Mouse (Mus musculus) MEL (cell line): ENCODE measurements around the gene Spaca6.

Experiments used
- BHLHE40 ChIP-seq: IDR thresholded peaks from 2 replicates; pipeline ENCODE4 v1.6.1; 2012; ENCODE audit warnings: low read depth, mild to moderate bottlenecking, inconsistent platforms, low read length, improper control_type of control experiment, borderline replicate concordance
- CTCF ChIP-seq, 3 experiments: IDR thresholded peaks in 2 of 3; conservative IDR thresholded peaks in 1 of 3; 2 replicates each; pipeline ENCODE4 v1.5.1; 2011 to 2012; ENCODE audit warnings: low read length in 3 of 3, low read depth in 2 of 3, mild to moderate bottlenecking in 2 of 3, improper control_type of control experiment in 1 of 3, inconsistent platforms in 1 of 3, mixed read lengths in 1 of 3, moderate library complexity in 1 of 3; ENCODE audit not compliant: control insufficient read depth in 1 of 3, insufficient read depth in 1 of 3, poor library complexity in 1 of 3, severe bottlenecking in 1 of 3
- EP300 ChIP-seq, 2 experiments: IDR thresholded peaks; 2 replicates each; pipeline ENCODE4 v1.6.1; 2011; ENCODE audit warnings: improper control_type of control experiment in 2 of 2, low read length in 2 of 2, low read depth in 1 of 2, mild to moderate bottlenecking in 1 of 2
- HCFC1 ChIP-seq: IDR thresholded peaks from 2 replicates; pipeline ENCODE4 v1.6.1; 2012; ENCODE audit warnings: low read depth, mild to moderate bottlenecking, inconsistent platforms, low read length, improper control_type of control experiment, moderate library complexity
- MAX ChIP-seq: IDR thresholded peaks from 2 replicates; pipeline ENCODE4 v1.6.1; 2011; ENCODE audit warnings: low read length, improper control_type of control experiment
- NRF1 ChIP-seq: IDR thresholded peaks from 2 replicates; pipeline ENCODE4 v1.6.1; 2014; ENCODE audit warnings: low read depth, mild to moderate bottlenecking, inconsistent platforms, low read length, improper control_type of control experiment, moderate library complexity; ENCODE audit not compliant: poor library complexity, insufficient read depth, severe bottlenecking
- RAD21 ChIP-seq: IDR thresholded peaks from 2 replicates; pipeline ENCODE4 v1.6.1; 2011; ENCODE audit warnings: mild to moderate bottlenecking, low read depth, low read length, improper control_type of control experiment
- TAL1 ChIP-seq: IDR thresholded peaks from 2 replicates; pipeline ENCODE4 v1.6.1; 2012; ENCODE audit warnings: mild to moderate bottlenecking, inconsistent platforms, low read length, moderate library complexity, mixed read lengths
- USF1 ChIP-seq: IDR thresholded peaks from 2 replicates; pipeline ENCODE4 v1.6.1; 2014; ENCODE audit warnings: low read depth, mild to moderate bottlenecking, inconsistent platforms, low read length, improper control_type of control experiment, moderate library complexity
- ZNF384 ChIP-seq: IDR thresholded peaks from 2 replicates; pipeline ENCODE4 v1.6.1; 2012; ENCODE audit warnings: low read depth, mild to moderate bottlenecking, inconsistent platforms, low read length, improper control_type of control experiment

DNA sequence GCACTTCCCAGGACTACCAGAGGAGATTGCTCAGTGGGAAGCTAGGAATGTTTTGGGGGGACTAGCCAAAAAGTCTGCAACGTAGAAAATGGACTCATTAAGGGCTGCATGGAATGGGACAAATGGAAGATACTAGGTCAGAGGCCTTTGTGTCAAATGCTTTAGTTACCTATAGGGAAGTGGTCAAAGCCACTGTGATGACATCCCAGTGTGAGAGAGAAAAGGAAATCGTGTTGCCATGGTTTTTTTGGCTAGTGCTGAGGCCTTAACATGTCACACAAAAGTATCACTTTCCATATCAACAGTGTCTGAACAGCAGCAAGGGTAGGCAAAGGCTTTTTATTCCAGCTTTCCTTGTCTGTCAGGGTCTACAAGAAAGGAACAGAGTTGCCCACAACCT is 38.2 kb downstream of the Spaca6 start:
- TF ChIP-seq CTCF (IDR thresholded peaks at IDR 0.05 in 2 of 3, conservative IDR thresholded peaks at IDR 0.05 in 1 of 3; ENCODE audit: control insufficient read depth in 1 of 3, insufficient read depth in 1 of 3, low read depth in 2 of 3, low read length in 3 of 3, poor library complexity in 1 of 3, severe bottlenecking in 1 of 3) (no peak), BHLHE40 (no peak), NRF1 (no peak), MAX (no peak), RAD21 (no peak), TAL1 (no peak), USF1 (no peak), ZNF384 (no peak), HCFC1 (no peak), EP300 (IDR thresholded peaks at IDR 0.05; ENCODE audit: low read depth in 1 of 2, low read length in 2 of 2) (no peak)
